Mouse (Mus musculus) embryonic fibroblast, embryonic 13.5 days (primary cell): ENCODE measurements around the gene Ubald2. TPM values are rescaled to one million over a fixed set of nuclear protein-coding genes. Genes with fewer than 3 reads are reported as not detected.

Experiments used
- H3K27ac ChIP-seq: 2 replicates; pipeline ENCODE4 v1.5.1; 2012; ENCODE audit warnings: low read length, control low read depth, inconsistent platforms; ENCODE audit not compliant: insufficient read depth
- H3K4me1 ChIP-seq: 2 replicates; pipeline ENCODE4 v1.6.1; 2011; ENCODE audit warnings: low read length; ENCODE audit not compliant: control insufficient read depth, insufficient read depth
- H3K4me3 ChIP-seq: 2 replicates; pipeline ENCODE4 v1.5.1; 2011; ENCODE audit warnings: mild to moderate bottlenecking, control low read depth, low read length; ENCODE audit not compliant: insufficient read depth
- CTCF ChIP-seq: IDR thresholded peaks from 2 replicates; pipeline ENCODE4 v1.5.1; 2011; ENCODE audit warnings: mild to moderate bottlenecking, control low read depth, low read length, moderate library complexity, borderline replicate concordance; ENCODE audit not compliant: insufficient read depth
- POLR2A ChIP-seq: IDR thresholded peaks from 2 replicates; pipeline ENCODE4 v1.6.1; 2011; ENCODE audit warnings: low read depth, mild to moderate bottlenecking, control low read depth, low read length, moderate library complexity
- polyA plus RNA-seq: library from polyadenylated mRNA; stranded (reverse); fragments of >200 nt; gene quantifications from 2 replicates; pipeline ENCODE4 v1.2.4, GENCODE M21; 2011; ENCODE audit warnings: low read depth; ENCODE audit not compliant: missing spikeins, insufficient read length

Ubald2 gene
- polyA plus RNA-seq, 1 experiment, result 57.3 TPM

DNA sequence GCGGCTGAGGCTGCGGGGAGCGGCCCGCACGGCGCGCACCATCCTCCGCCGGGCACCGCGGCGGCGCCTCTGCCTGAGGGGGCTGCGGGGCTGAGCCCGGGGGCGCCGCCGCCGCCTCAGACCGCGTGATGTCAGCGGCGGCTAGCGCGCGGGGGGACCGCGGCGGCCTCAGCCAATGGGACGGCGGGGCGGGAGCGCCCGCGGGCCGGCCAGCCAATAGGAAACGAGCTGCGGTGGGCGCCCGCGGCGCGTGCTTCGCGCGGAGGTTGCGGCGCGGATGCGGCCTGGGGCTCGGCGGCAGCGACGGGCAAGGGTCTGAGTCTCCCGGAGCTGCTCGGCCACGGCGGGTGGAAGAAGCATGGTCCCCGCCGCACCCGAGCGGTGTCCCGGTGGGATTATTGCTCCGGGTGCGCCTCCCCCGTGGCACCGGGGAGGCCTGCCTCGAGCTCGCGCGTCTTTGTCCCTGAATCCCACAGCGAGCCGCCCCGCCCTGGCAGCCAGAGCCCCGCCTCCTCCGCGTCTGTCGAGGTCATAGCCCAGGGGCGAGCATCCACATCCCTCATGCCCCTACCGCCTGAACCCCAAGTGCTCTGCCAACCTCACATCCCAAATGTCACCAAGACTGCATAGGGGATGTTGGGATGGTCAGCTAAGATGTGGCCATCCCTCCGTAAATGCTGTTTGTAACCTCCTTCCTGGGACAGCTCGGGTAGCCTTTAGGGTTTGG lies 20.8 kb upstream of the Ubald2 start, which contains the start of gene Rnf157:
TSS of gene Rnf157 (minus strand) at position 129 of the 727 bp plus-strand sequence.
- H3K4me3 ChIP-seq, result peak within 1 kb of the TSS; percentile 69
- H3K4me1 ChIP-seq, result peaks cover 7% of the 10 kb centered on the region
- no peak within 1 kb of the TSS for H3K27ac ChIP-seq
- TF ChIP-seq POLR2A (0 out of 2 replicates have a peak, but pooled peaks have one; percentile 28), CTCF (no peak)

DNA sequence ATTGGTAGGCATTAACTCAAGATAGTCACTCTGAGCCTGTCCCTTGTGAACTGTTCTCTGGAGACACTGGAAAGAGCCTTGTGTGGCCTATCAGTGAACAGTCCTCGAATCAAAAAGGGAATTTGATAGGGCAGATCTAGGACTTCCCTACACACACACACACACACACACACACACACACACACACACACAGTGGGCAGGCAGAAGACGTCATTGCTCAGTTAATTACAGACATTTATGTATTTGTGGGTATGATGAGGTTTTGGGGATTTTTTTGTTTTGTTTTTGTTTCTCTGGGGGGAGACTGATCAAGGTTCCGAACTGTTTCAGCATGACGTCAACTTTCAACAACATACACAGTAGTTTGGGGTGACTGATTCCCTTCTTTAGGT lies 20.3 kb upstream of the Ubald2 start:
- TF ChIP-seq CTCF (no peak), POLR2A (no peak)
- no peak overlapping the region for H3K27ac ChIP-seq
- H3K4me3 ChIP-seq, result no peak overlapping the region; the same call in 1 of the 2 replicates
- H3K4me1 ChIP-seq, result peaks cover 9% of the 10 kb centered on the region

DNA sequence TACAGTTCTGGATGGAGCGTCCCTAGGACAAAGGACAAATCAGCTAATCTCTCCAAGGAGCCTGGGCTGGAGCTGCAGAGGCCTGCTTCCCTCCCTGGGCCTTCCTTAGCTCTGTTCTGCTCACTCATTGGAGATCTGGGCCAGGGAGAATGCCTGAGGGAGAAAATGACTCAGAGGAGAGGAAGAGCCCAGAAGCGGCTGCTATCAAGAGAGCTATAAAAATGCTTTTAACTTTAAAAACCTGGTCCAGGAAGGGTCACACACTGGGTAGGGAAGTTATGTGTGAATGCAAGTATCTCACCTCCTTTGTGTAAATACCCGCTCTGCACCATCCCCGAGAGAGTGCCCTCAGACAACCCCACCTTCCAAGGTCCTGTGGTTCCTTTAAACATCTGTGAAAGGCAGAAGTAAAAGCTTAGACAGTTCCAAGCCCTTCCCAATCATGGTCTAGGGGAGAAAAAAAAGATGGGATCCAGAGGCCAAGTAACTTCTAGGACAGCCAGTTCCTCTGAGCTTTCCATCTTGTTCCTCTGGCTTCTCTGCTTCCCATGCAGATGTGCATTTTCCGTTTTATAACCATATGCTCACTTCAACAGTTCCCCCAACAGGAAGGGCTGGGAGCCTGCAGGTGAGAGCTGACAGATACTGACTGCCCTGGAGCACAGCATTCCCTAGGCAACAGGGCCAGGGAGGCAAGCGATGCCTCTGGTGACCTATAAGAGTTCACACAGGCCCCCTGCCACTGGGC lies 17.5 kb upstream of the Ubald2 start:
- H3K4me3 ChIP-seq, result no peak overlapping the region
- peaks cover 12% of the 10 kb centered on the region for H3K4me1 ChIP-seq
- peak overlapping the region; percentile 7; the same call in 1 of the 2 replicates for H3K27ac ChIP-seq
- TF ChIP-seq POLR2A (no peak), CTCF (no peak)

DNA sequence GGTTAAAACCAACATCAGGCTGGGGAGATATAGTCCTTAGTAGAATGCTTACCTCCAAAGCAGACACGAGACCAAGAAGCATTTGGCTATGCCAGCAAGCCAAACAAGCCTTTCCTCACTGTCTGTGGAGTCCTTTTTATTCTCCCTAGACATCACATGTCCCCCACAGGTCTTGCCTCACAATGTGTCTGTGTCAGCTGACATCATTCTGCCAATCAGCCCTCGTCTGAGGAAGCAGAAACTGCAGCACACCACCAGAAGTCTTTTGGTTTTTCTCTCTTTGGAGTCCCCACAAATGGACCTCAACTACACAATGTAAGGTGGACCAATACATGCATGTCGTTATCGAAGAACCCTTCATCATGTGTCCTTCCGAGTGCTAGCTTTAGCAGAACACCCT lies 16.8 kb upstream of the Ubald2 start:
- TF ChIP-seq POLR2A (no peak), CTCF (no peak)
- Histone ChIP-seq H3K4me1 (peaks cover 12% of the 10 kb centered on the region), H3K27ac (no peak overlapping the region), H3K4me3 (no peak overlapping the region)

DNA sequence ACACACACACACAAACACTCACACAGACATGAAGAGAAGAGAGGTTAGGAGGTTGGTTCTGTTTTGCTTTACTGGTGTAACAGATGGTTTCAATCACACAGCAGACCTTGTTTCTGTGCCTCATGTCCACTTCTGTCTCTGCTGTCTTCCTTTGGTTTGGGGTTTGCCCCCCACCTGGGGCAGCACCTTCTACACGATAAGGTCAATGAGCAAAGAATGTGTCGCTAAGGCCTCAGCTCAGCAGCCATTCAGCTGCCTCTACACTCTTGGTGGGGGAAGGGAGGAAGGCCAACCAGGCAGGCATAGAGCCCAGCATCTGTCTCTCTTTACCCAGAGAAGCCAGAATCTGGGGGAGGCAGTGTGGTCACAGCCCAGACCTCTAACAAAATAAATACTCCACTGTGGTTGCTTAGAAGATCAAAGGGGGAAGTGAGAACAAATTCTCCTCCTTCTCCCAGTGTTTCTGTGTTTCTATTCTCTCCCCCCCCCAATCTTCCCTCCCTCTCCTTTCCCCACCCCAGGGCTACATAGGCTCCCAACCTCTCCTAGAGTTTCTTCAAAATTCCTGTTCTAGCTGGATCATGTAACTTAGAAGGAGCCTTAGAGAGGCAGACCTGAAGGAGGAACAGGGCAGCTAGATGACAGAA lies 15.6 kb upstream of the Ubald2 start:
- TF ChIP-seq POLR2A, result no peak
- no peak for TF ChIP-seq CTCF
- no peak overlapping the region for H3K4me3 ChIP-seq
- H3K4me1 ChIP-seq, result peaks cover 12% of the 10 kb centered on the region
- H3K27ac ChIP-seq, result peak overlapping the region; percentile 24; the same call in 1 of the 2 replicates

DNA sequence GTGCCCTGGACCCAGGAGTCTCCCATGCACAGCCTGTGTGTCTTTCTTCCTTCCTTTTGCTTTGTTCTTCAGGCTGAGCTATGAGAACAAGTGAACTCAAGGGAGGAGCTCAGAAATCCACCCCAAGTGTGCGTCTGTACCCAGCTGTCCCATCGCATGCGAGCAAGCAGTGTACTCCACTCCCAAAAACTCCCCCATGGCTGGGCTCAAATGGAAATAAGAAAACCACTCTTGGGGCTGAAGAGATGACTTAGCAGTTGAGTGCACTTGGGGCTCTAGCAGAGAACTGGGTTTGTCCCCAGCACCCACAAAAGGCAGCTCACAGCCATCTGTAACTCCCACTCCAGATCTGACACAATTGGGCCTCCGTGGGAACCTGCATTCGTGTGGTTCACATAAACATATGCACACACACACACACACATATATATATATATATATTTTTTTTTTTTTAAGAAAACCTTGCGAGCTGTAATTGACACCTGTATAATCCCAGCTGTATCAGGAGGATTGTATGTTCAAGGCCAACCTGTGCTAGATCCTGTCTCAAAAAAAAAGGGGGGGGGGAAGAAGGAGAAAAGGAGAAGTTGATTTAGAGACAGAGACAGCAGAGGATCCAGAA lies 14.9 kb upstream of the Ubald2 start:
- Histone ChIP-seq H3K27ac (peak overlapping the region; percentile 24; the same call in 1 of the 2 replicates), H3K4me3 (no peak overlapping the region), H3K4me1 (peaks cover 12% of the 10 kb centered on the region)
- TF ChIP-seq POLR2A (no peak), CTCF (no peak)

DNA sequence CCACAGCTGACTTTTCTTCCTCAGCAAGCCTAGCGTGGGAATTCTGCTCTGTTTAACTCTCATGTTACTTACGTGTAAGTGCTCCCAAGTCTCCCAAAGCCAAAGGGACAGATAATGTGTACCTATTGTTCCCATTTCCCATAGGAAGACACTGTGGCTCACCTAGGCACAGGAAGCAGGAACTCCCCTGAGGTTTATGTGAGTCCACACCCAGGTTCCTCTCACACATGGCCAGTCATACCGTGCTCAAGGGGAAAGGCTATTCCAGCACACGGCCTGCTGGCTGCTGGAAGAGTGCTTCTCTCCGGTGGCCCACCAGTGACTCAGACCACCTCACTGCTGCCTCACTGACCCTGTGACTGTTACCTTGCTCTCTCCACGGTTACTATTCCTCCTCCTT lies 12.8 kb upstream of the Ubald2 start:
- no peak overlapping the region for H3K4me3 ChIP-seq
- H3K27ac ChIP-seq, result no peak overlapping the region
- H3K4me1 ChIP-seq, result peaks cover 12% of the 10 kb centered on the region
- no peak for TF ChIP-seq CTCF
- TF ChIP-seq POLR2A, result no peak

DNA sequence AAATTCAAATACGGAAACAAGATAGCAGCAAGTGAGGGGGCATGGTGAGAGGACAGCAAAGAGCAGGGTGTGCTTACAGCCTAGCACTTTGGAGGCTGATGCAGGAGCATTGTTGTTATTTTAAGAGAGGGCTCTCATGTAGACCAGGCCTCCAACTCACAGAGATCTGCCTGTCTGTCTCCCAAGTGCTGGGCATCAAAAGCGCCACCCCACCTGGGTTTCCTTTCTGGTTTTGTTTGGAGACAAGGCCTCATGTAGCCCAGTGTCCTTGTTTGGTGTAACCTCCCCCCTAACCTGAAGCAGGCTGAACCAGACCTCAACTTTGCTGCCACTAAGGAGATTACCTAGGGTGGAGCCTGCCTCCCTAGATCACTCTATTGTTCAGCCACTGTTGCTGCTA lies 11.3 kb upstream of the Ubald2 start:
- TF ChIP-seq CTCF (no peak), POLR2A (no peak)
- Histone ChIP-seq H3K4me1 (peaks cover 8% of the 10 kb centered on the region; the same call in 1 of the 2 replicates), H3K27ac (no peak overlapping the region), H3K4me3 (no peak overlapping the region)

DNA sequence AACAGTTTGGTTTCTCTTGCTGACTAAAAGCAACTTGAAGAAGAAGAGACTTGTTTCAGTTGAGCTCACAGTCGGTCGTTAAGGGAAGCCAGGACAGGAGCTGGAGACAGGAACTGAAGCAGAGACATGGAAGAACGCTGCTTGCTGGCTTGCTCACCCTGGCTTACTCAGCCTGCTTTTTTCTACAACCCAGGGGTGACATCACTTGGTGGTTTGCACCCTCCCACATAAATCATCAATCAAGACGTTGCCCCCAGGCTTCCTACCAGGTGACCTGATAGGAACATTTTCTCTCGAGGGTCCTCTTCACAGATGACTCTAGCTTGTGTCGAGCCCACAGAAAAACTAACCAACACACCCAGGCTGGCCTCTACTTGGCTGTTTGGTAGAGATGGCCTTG lies 10.7 kb upstream of the Ubald2 start:
- TF ChIP-seq CTCF, result no peak
- TF ChIP-seq POLR2A, result no peak
- no peak overlapping the region for H3K4me3 ChIP-seq
- H3K27ac ChIP-seq, result no peak overlapping the region
- H3K4me1 ChIP-seq, result peaks cover 3% of the 10 kb centered on the region; the same call in 1 of the 2 replicates
